9 mouse cellular contexts compared by ENCODE assay signal in genomic region chr9:62349250-62349649, GRCm38 (mm10). TPM values are rescaled to one million over a fixed set of nuclear protein-coding genes. Genes with fewer than 3 reads are reported as not detected.
A peak's percentile ranks its signal among the peaks of the same experiment; 100 is the strongest.
DNase-seq lines count a peak whose midpoint lies in the region; ATAC-seq and TF ChIP-seq lines count a peak whose summit lies in the region.
"Had no signal": no experiment of that assay in that cellular context is flagged by ENCODE, and none has a peak within 500 bp of the region (broad histone marks: within the 10 kb centered on the region; RNA-seq: fewer than 3 reads in every experiment).

No protein-coding gene starts in this region.

- H3K9ac ChIP-seq in lung, embryonic 14.5 days = no peak overlapping the region
- H3K9ac ChIP-seq: liver, embryonic 14.5 days had no signal

- H3K4me2 ChIP-seq in lung, embryonic 14.5 days = 0 out of 2 replicates have a peak overlapping the region, but pooled peaks have one; percentile 1

- H3K9me3 ChIP-seq in lung, embryonic 14.5 days (ENCODE audit: low read depth, low read length) = no peaks in the 10 kb centered on the region
- H3K9me3 ChIP-seq in limb, embryonic 10.5 days (replicated peaks) = no peaks in the 10 kb centered on the region

- H3K4me1 ChIP-seq in lung, embryonic 14.5 days (ENCODE audit: insufficient read depth) = peaks cover 8% of the 10 kb centered on the region
- peaks cover 83% of the 10 kb centered on the region for H3K4me1 ChIP-seq in limb, embryonic 10.5 days

- H3K27me3 ChIP-seq in lung, embryonic 14.5 days (ENCODE audit: insufficient read depth, low read length) = no peaks in the 10 kb centered on the region
- no peaks in the 10 kb centered on the region for H3K27me3 ChIP-seq in limb, embryonic 10.5 days (ENCODE audit: low read depth, poor library complexity, severe bottlenecking)

- no peak; the same call in 1 of the 2 replicates for ATAC-seq in lung, embryonic 14.5 days (ENCODE audit: insufficient read depth)

- no peak overlapping the region for H3K4me3 ChIP-seq in lung, embryonic 14.5 days (ENCODE audit: low read depth, low read length)
- H3K4me3 ChIP-seq in limb, embryonic 10.5 days = no peak overlapping the region

- DNase-seq in adrenal gland, postnatal 14 days = peak; percentile 22
- DNase-seq in adrenal gland, postnatal 4 days (ENCODE audit: low spot score in 2 of 2) = no peak
- peak; percentile 9 for DNase-seq in lung, embryonic 14.5 days
- no peak for DNase-seq in lung, adult 18-20 months
- DNase-seq in cerebellum, postnatal 14 days = peak; percentile 24 to 36
- DNase-seq in limb, embryonic 10.5 days (ENCODE audit: low spot score) = peak; percentile 31
- no peak for DNase-seq in thymus, postnatal 4 days
- DNase-seq in gastrocnemius, postnatal 10 days = no peak

- no peak for TF ChIP-seq CTCF in lung, embryonic 14.5 days (IDR thresholded peaks at IDR 0.05; ENCODE audit: low read depth)

- 0 out of 2 replicates have a peak, but pooled peaks cover 3% of the 10 kb centered on the region for H3K36me3 ChIP-seq in lung, embryonic 14.5 days (ENCODE audit: insufficient read depth)
- peaks cover 37% of the 10 kb centered on the region for H3K36me3 ChIP-seq in limb, embryonic 10.5 days

- WGBS in lung, embryonic 14.5 days = 45% methylated on average over 15 of the region's 15 CpGs
- 75% methylated on average over 15 of the region's 15 CpGs for WGBS in limb, embryonic 10.5 days

- no peak overlapping the region for H3K27ac ChIP-seq in lung, embryonic 14.5 days (ENCODE audit: low read depth)
- no peak overlapping the region for H3K27ac ChIP-seq in limb, embryonic 10.5 days
- H3K27ac ChIP-seq: liver, embryonic 14.5 days had no signal

RNA-seq across cellular contexts. Expression of gene Anp32a, which starts 8.2 kb away (rescaled TPM):
- 379 and 408 TPM in 2 replicates for total RNA-seq in adrenal gland, postnatal 14 days (2021)
- total RNA-seq in adrenal gland, postnatal 4 days (2021) = 100 to 1,000 TPM; 437 to 471 TPM
- 134 and 135 TPM in 2 replicates for polyA plus RNA-seq in lung, embryonic 14.5 days (2014; fragmentation: Nextera tagmentation; extraction: Ambion mirVana)
- polyA plus RNA-seq in limb, embryonic 10.5 days (2016; fragmentation: Nextera tagmentation; extraction: Ambion mirVana) = 240 and 246 TPM in 2 replicates
- 10 to 100 TPM; 85.7 to 96.6 TPM for total RNA-seq in gastrocnemius, postnatal 10 days (2021)

Comparison
In these comparisons a context has a peak if more than half of its experiments do, and no peak if none do; other contexts are left out.
1. DNase-seq: peak in adrenal gland, postnatal 14 days (single experiment), lung, embryonic 14.5 days (single experiment), cerebellum, postnatal 14 days (2 of 2) and limb, embryonic 10.5 days (single experiment); none in adrenal gland, postnatal 4 days (0 of 2), lung, adult 18-20 months (0 of 2), thymus, postnatal 4 days (single experiment) and gastrocnemius, postnatal 10 days (single experiment).